Mouse (Mus musculus) midbrain, embryonic 11.5 days (tissue): ENCODE measurements at regions not wholly inside any gene's neighbourhood (a gene's known extent, or its start where the extent isn't known, plus 50 kb on each side); places are given as distances from the start of the nearest gene placed in this dataset.

ENCODE experiments used
- ATAC-seq: fragments of 200-750 bp; cut with Nextera tagmentation; 2 replicates; pipeline ENCODE4 v1.8.0; 2017; ENCODE audit warnings: moderate TSS enrichment, moderate library complexity; ENCODE audit not compliant: low FRiP score
- DNase-seq: peaks from one replicate; pipeline ENCODE4 v3.0.0; 2015; ENCODE audit warnings: low spot score; ENCODE audit errors: missing footprints
- H3K27ac ChIP-seq: fragments of 300-500 bp; sonication (generic); 2 replicates; pipeline ENCODE4 v1.5.1; 2014; ENCODE audit warnings: low read depth, low read length
- H3K27me3 ChIP-seq: fragments of 300-500 bp; sonication (generic); 2 replicates; pipeline ENCODE4 v1.6.1; 2014; ENCODE audit warnings: mild to moderate bottlenecking, low read length, moderate library complexity, mixed read lengths; ENCODE audit not compliant: control insufficient read depth, insufficient read depth
- H3K36me3 ChIP-seq: fragments of 300-500 bp; sonication (generic); 2 replicates; pipeline ENCODE4 v1.6.1; 2014; ENCODE audit warnings: mild to moderate bottlenecking, low read length, moderate library complexity, mixed read lengths; ENCODE audit not compliant: control insufficient read depth, insufficient read depth
- H3K4me1 ChIP-seq: fragments of 300-500 bp; sonication (generic); 2 replicates; pipeline ENCODE4 v1.6.1; 2014; ENCODE audit warnings: low read length; ENCODE audit not compliant: control insufficient read depth, insufficient read depth
- H3K4me2 ChIP-seq: fragments of 300-500 bp; sonication (generic); 2 replicates; pipeline ENCODE4 v1.6.1; 2014; ENCODE audit warnings: mild to moderate bottlenecking, moderate library complexity
- H3K4me3 ChIP-seq: fragments of 300-500 bp; sonication (generic); 2 replicates; pipeline ENCODE4 v1.5.1; 2014; ENCODE audit warnings: low read depth, low read length
- H3K9ac ChIP-seq: fragments of 300-500 bp; sonication (generic); 2 replicates; pipeline ENCODE4 v1.6.1; 2014; ENCODE audit warnings: low read length
- H3K9me3 ChIP-seq: fragments of 300-500 bp; sonication (generic); 2 replicates; pipeline ENCODE4 v1.6.1; 2016; ENCODE audit warnings: low read length; ENCODE audit not compliant: control insufficient read depth
- WGBS: fragments of 180-500 bp; shearing (Covaris S2); extraction: QIAGEN DNeasy Blood & Tissue Kit; methylation state at CpG from one replicate; pipeline ENCODE4 v1.1.7; 2014; 5-methylcytosine and 5-hydroxymethylcytosine counted together

DNA sequence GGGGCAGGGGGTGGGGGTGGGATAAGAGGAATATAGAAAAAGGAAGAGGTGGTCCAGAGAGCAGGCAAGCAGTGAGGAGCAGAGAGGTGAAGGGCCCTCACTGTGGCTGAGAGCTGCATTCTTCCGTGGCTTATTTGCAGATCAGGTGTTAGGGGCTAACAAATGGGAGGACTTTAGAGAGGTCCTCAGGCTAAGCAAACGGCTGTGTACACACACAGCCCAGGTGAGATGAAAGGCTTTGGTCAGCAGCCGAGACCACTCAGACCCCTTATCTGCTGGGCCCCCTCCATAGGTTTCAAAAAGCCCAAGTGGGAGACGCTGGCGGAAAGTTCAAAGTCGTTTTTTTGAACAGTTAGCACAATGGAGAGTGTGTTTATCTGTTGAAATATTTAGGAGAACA, 252.9 kb upstream of the Irx5 start:
- 71% methylated on average over 6 of the region's 6 CpGs for WGBS
- Histone ChIP-seq H3K4me2 (no peak overlapping the region), H3K27ac (no peak overlapping the region), H3K27me3 (no peaks in the 10 kb centered on the region), H3K9ac (no peak overlapping the region), H3K9me3 (no peaks in the 10 kb centered on the region), H3K4me1 (no peaks in the 10 kb centered on the region), H3K4me3 (no peak overlapping the region), H3K36me3 (no peaks in the 10 kb centered on the region)
- ATAC-seq (no peak), DNase-seq (no peak)

DNA sequence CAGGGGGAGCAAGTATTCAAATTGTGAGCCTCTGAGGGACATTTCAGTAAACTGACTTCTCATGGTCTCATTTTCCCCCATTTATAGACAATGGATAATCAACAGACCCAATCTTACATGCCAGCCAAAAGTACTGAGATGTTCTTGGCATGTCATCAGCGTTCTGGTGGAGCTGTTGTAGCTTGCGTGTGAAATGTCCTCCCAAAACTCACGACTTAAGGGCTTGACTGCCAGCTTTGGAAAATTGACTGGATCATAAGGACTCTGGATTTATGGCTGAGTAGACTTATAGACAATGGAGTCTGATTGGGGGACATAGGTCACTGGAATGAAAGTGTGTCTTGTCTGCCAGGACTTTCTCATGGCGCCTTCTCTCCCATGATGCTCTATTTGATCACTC, 254.9 kb upstream of the Irx5 start:
- ATAC-seq (no peak), DNase-seq (no peak)
- no peak overlapping the region for H3K4me3 ChIP-seq
- no peak overlapping the region for H3K27ac ChIP-seq
- H3K4me1 ChIP-seq, result no peaks in the 10 kb centered on the region
- no peaks in the 10 kb centered on the region for H3K36me3 ChIP-seq
- 92% methylated on average over 4 of the region's 4 CpGs for WGBS
- H3K4me2 ChIP-seq, result no peak overlapping the region
- no peak overlapping the region for H3K9ac ChIP-seq
- H3K27me3 ChIP-seq, result no peaks in the 10 kb centered on the region
- no peaks in the 10 kb centered on the region for H3K9me3 ChIP-seq

DNA sequence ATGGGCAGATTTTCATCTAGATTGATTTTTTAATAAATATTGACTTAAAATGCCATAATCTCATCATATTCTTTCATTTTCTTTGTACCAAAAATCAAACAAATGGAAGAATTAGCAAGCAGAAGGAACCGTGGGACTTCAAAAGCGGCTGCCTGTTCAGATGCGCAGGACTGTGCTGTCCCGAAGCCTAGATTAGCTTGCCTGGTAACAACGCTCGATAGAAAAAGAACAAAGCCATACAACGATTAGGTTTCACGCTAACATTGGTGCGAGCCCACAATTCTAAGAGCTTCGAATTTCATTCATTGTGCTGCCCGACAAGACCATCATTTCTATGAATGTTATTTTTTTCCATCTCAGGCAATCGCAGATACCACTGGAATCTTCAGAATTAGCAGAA, 262.1 kb upstream of the Irx5 start:
- no peaks in the 10 kb centered on the region for H3K9me3 ChIP-seq
- WGBS, result 36% methylated on average over 12 of the region's 12 CpGs
- no peaks in the 10 kb centered on the region for H3K36me3 ChIP-seq
- H3K4me1 ChIP-seq, result peaks cover 6% of the 10 kb centered on the region; the same call in 1 of the 2 replicates
- no peak overlapping the region for H3K4me3 ChIP-seq
- no peak overlapping the region for H3K27ac ChIP-seq
- DNase-seq (no peak), ATAC-seq (no peak; the same call in 1 of the 2 replicates)
- no peak overlapping the region for H3K9ac ChIP-seq
- no peaks in the 10 kb centered on the region; the same call in 1 of the 2 replicates for H3K27me3 ChIP-seq
- H3K4me2 ChIP-seq, result no peak overlapping the region

- H3K9ac ChIP-seq, result no peak overlapping the region
- DNase-seq (no peak), ATAC-seq (no peak)
- WGBS, result 71% methylated on average over 2 of the region's 2 CpGs
- H3K27me3 ChIP-seq, result no peaks in the 10 kb centered on the region
- no peaks in the 10 kb centered on the region for H3K36me3 ChIP-seq
- no peak overlapping the region for H3K4me3 ChIP-seq
- H3K27ac ChIP-seq, result no peak overlapping the region
- peaks cover 3% of the 10 kb centered on the region; the same call in 1 of the 2 replicates for H3K4me1 ChIP-seq
- H3K4me2 ChIP-seq, result no peak overlapping the region
- no peaks in the 10 kb centered on the region for H3K9me3 ChIP-seq
Measured at GRCm38 (mm10) chr8:92084124-92084523, 273.3 kb upstream of the Irx5 start.

GRCm38 (mm10) chr8:92081900-92082299, 275.5 kb upstream of the Irx5 start:
- H3K9ac ChIP-seq, result no peak overlapping the region
- WGBS, result 92% methylated on average over 6 of the region's 6 CpGs
- H3K27ac ChIP-seq, result no peak overlapping the region
- no peak for DNase-seq
- H3K27me3 ChIP-seq, result no peaks in the 10 kb centered on the region
- no peak overlapping the region for H3K4me3 ChIP-seq
- H3K4me1 ChIP-seq, result peaks cover 3% of the 10 kb centered on the region; the same call in 1 of the 2 replicates
- no peak overlapping the region for H3K4me2 ChIP-seq
- H3K9me3 ChIP-seq, result no peaks in the 10 kb centered on the region
- no peak for ATAC-seq
- no peaks in the 10 kb centered on the region for H3K36me3 ChIP-seq

DNA sequence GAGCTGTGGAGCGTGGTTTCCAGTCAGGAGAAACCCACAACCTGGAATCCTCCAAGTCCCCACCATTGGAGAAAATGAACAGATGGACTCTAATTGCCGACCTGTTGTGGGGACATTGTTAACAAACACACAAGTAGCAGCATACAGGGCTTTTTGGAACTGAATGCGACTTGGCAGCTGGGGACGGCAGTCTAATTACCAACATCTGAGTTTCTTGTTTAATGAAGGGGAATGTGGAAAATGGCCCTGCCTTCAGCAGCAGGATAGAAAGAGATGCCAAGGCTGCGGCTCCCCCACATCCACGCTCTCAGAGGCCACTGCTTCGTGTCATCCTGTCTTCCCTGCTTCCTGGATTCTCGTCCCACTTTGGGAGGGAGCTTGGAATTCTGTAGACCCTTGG, 276.6 kb upstream of the Irx5 start:
- no peak for DNase-seq
- peaks cover 3% of the 10 kb centered on the region; the same call in 1 of the 2 replicates for H3K4me1 ChIP-seq
- H3K9ac ChIP-seq, result no peak overlapping the region
- no peak overlapping the region for H3K4me2 ChIP-seq
- 90% methylated on average over 8 of the region's 8 CpGs for WGBS
- no peak overlapping the region for H3K27ac ChIP-seq
- H3K36me3 ChIP-seq, result no peaks in the 10 kb centered on the region
- no peaks in the 10 kb centered on the region for H3K27me3 ChIP-seq
- no peaks in the 10 kb centered on the region for H3K9me3 ChIP-seq
- ATAC-seq, result no peak
- no peak overlapping the region for H3K4me3 ChIP-seq

DNA sequence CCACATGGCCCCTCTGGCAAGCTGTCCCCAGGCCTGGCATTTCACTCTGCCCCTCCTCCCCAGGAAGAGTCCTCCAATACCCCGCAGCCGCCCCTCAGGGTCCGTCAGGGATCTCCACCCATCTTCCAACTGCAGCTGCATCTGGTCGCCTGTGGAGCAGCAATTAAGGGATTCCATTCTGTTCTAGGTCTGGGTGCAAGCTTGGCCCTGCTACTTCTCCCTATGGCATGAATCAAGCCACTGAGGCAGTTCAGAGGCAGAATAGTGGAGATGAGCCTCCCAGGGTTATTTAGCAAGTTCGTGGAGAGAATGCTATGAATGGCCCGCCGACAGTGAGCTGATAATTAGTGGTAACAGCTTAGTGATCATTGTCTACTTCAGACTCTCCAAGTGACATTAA, 275.7 kb upstream of the Irx3 start:
- H3K4me3 ChIP-seq, result no peak overlapping the region
- no peak overlapping the region for H3K4me2 ChIP-seq
- no peaks in the 10 kb centered on the region for H3K9me3 ChIP-seq
- 52% methylated on average over 7 of the region's 7 CpGs for WGBS
- peaks cover 1% of the 10 kb centered on the region; the same call in 1 of the 2 replicates for H3K4me1 ChIP-seq
- H3K27me3 ChIP-seq, result no peaks in the 10 kb centered on the region
- H3K36me3 ChIP-seq, result no peaks in the 10 kb centered on the region
- no peak overlapping the region for H3K9ac ChIP-seq
- no peak for ATAC-seq
- H3K27ac ChIP-seq, result no peak overlapping the region
- no peak for DNase-seq

- Histone ChIP-seq H3K4me2 (no peak overlapping the region), H3K36me3 (no peaks in the 10 kb centered on the region), H3K27ac (no peak overlapping the region), H3K4me3 (no peak overlapping the region), H3K9me3 (no peaks in the 10 kb centered on the region), H3K4me1 (peaks cover 26% of the 10 kb centered on the region), H3K9ac (no peak overlapping the region), H3K27me3 (peaks cover 2% of the 10 kb centered on the region; the same call in 1 of the 2 replicates)
- ATAC-seq, result no peak
- WGBS, result 8% methylated on average over 6 of the region's 6 CpGs
- no peak for DNase-seq
Measured at GRCm38 (mm10) chr8:92072254-92072615, 270.4 kb upstream of the Irx3 start.

DNA sequence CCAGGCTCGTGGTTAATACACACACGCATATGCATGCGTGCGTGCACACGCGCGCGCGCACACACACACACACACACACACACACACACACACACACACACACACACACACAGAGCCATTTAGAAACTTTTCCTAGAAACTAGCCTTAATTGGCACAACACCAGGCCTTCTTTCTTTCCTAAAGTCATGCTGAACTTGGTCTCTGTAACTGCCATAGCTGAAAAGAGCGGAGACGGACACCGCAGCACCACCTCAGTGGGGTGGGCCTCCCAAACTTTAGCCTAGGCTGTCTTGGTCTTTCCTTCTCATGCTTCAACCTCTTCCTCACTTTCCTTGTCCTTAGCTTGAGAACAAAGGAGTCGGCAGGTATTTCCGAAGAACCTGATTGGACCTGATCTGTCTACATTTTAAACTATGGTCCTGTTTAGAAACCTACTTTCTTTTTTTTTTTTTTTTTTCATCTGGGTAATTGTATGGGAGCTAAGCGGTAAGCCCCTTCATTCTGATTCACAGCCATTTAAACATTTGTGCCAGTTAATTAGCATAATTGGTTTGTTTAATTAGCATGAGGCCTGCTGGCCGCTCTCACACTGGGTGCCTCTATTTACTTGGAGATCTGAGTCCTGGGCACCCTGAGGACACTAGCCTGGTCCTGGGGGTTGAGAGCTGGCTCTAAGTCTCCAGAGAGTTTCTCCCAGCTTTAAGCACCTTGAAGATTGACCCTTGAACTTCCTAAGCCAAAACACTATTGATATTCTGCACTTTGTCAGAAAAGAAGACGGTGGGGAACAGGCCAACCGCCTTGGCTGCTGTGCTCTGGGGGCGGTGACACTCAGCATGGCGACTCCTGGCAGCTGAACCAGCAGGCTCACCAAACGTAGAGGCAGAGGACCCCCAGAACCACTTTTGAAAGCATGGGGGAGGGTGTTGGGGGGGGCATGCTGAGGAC, 269.7 kb upstream of the Irx3 start:
- Histone ChIP-seq H3K4me1 (peaks cover 27% of the 10 kb centered on the region), H3K4me3 (no peak overlapping the region), H3K27ac (no peak overlapping the region; the same call in 1 of the 2 replicates), H3K27me3 (peaks cover 2% of the 10 kb centered on the region; the same call in 1 of the 2 replicates), H3K36me3 (no peaks in the 10 kb centered on the region), H3K9me3 (no peaks in the 10 kb centered on the region), H3K4me2 (peak overlapping the region; percentile 22), H3K9ac (no peak overlapping the region)
- ATAC-seq, result peak; percentile 40; the same call in 1 of the 2 replicates
- DNase-seq, result peak; percentile 92
- 13% methylated on average over 21 of the region's 21 CpGs for WGBS
